Mouse (Mus musculus) testis, postnatal 14 days (tissue): ENCODE measurements around the gene Wfikkn1.

Experiments
- DNase-seq: peaks from one replicate; pipeline ENCODE4 v3.0.0; 2021; ENCODE audit warnings: low spot score

Gene Wfikkn1

DNA sequence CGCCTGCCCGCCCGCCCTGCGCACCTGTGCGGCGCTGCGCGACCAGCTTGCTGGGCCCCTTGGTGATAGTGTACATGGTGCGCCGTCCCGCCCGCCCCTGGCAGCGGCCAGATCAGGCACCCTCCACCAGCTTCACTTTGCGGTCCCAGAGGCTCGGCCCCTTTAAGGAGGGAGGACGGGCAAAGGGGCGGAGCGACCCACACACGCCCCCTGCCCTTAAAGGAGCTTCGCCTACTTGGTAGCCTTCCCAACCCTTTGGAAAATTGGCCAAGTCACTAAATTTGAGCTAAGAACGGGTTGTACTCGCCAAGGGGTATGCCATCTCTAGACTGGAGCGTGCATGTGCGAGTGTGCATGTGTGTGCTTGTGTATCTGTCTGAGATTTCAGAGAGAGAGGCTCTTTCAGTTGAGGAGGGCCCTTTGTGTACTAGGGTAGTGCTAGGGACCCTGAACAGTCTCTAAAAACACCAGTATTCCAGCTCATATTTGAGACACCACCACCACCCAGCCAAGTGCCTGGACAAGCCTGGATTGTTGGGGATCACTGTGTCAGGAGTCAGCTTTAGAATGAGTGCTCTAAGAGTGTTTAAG is 12.0 kb downstream of the Wfikkn1 start, which contains the start of gene Mcrip2:
Gene Mcrip2, minus strand, starts transcription at position 164 of the 591 bp plus-strand sequence.
- peak; percentile 83 for DNase-seq

DNA sequence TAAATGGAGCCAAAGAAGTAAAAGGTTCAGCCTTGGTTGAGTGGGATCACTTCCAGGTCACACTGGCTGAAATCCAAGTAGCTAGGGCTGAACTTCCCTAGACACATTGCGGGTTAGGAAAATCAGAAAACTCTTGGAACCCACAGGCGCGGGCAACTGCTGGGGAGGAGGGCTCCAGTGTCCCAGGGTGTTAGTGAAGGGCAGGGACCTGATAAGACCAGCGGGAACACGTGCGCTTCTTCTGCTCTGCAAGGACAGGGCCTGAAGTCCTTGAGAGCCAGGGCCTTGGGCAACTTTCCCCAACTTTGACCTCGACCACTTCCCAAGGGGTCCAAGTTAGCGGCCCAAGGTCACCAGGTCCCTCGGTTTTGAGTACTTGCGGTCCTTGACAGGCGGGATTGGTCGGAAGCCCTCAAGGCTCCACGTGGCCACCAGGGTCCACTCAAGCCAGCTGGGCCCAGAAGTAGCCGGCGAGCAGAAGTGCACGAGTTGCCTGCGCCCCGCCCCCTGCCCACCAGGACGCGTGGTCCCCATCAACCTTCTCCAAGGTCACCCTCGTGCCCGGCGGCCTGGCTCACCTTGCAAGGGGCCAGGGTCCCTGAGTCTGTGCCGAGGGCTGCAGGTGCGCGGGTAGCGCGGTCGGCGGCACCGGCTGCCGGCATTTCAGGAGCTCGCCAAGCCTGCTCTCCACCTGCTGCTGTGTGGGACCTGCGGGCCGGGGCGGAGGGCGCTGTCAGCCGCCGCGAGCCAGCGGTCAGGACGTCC is 12.6 kb downstream of the Wfikkn1 start:
- DNase-seq = peak; percentile 74

DNA sequence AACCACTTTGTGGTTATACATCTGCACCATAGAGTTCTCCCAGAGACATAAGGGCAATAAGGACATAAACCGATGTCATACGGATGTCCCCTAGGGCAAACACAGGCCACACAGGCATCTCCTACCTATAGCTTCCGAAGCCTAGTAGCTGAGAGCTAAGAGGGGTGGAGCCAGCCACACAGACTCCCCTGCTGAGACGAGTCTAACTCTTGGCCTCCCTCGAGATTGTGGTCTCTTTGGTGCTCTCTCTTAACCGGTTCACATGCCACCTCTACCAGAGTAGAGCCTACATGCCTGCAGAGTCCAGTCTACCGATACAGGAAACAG is 13.2 kb downstream of the Wfikkn1 start:
- no peak for DNase-seq

DNA sequence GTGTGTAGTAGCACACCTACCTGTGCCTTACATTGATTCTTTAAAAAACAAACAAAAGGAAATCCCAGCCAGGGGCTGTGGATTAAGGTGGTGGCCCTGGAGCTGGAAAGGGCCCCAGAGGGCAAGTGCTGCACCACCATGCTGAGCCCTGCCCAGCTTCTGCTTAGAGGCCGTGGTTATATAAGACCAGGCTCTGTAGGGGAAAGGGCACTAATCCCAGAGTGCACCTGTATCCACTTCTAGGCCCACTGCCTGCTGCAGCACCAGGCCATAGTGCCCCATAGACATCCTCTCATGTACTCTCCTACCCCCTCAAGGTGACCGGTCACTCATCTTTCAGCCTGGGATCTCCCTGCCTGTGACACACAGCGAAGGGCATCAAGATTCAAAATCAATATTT is 14.5 kb downstream of the Wfikkn1 start:
- DNase-seq = no peak

DNA sequence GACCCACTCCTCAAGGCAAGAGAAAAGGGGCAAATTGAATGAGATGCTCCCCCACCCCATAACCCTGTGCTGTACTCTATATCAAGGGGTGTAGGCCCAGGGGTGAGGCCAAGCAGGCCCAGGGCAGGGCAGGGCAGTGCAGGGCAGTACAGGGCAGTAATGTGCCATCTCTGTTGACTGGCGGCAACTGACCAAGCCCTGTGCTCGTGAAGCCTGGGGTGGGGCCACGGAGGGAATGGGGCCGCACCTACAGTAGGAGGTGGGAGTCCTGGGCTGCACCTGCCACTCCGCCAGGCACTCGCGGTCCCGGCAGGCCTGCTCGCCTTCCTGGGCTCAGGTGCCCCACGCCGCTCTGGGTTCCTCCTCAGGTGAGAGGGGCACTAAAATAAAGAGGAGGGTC is 15.4 kb downstream of the Wfikkn1 start:
- DNase-seq = no peak

- DNase-seq = no peak
Measured at GRCm38 (mm10) chr17:25864311-25864710, 16.3 kb downstream of the Wfikkn1 start.

DNA sequence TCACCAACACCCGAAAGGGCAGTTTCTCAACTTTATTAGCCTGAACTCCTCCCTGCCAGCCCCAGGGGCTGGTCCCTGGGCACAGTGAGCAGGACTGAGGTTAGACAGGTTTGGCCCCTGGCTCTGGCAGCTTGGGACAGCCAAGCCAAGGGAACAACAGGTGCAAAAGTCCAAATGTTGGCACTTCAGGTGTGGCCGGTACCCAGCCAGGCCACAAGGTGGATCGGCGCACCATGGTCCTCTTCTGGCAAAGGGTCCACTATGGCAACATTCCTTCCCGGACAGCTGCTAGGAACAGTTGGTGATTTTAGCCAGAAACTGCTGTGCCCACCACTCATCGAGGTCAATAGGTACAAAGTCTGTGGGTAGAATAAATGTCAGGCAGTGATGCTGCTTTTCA is 17.0 kb downstream of the Wfikkn1 start:
- no peak for DNase-seq

- DNase-seq = no peak
Measured at GRCm38 (mm10) chr17:25861704-25862612, 18.7 kb downstream of the Wfikkn1 start.

GRCm38 (mm10) chr17:25860832-25861703 is 19.6 kb downstream of the Wfikkn1 start, which contains the start of gene Wdr90:
Gene Wdr90, minus strand, starts transcription at chr17:25861501.
- peak; percentile 92 for DNase-seq

DNA sequence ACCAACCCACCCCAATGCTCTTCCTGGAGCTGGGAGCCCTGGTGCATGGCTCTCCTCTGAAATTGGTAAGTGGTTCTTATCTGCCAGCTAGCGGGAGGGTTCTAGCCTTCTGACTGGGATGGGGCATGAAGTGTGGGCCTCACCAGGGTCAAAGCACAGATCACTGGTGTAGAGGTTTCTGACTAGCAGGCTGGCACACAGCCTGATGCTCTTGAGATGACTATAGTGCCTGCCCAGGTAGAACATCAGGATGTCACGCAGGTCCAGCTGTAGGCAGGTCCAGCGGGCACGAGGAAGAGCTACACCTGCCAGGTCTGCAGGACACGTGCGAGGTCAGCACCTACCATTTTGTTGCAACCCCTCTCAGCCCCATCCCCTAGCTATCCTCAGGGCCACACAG is 20.4 kb downstream of the Wfikkn1 start:
- DNase-seq = no peak

GRCm38 (mm10) chr17:25844396-25844901 is 36.2 kb downstream of the Wfikkn1 start, which contains the start of gene Rhot2:
Gene Rhot2, minus strand, starts transcription at chr17:25844851.
- peak; percentile 93 for DNase-seq

DNA sequence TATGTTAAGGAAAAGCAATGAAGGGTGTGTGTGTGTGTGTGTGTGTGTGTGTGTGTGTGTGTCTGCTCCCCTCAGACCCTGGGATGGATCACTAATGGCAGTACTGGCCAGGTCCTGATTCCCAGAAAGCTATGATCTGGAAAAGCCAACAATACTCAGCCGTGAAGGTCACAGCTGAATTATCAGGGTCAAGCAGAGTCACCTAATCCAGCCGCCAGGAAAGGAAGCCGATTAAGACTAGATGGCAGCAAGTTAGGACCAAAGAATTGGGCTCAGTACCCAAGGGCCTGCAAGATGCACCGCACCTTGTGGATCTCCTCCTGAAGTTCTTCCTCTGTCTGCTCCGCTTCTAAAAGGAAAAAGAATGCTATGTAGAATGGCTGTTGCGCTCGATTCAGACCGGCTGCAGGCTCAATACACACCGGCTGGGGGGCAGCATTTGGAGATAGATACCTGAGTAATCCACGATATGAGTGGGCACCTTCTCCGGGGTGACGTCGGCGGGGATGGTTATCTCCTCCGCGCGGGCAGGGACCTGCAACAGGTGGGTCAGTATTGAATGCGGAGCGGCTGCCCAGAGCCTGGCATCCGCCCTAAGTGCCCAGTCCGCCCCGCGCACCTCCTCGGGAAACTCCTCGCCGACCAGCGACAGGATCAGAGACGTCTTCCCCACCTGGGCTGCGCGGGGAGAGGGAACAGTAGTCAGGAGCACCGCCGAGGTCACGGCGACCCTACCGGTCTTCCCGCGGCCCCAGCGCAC is 36.8 kb downstream of the Wfikkn1 start:
- no peak for DNase-seq

GRCm38 (mm10) chr17:25843122-25843521 is 37.5 kb downstream of the Wfikkn1 start:
- DNase-seq = no peak

DNA sequence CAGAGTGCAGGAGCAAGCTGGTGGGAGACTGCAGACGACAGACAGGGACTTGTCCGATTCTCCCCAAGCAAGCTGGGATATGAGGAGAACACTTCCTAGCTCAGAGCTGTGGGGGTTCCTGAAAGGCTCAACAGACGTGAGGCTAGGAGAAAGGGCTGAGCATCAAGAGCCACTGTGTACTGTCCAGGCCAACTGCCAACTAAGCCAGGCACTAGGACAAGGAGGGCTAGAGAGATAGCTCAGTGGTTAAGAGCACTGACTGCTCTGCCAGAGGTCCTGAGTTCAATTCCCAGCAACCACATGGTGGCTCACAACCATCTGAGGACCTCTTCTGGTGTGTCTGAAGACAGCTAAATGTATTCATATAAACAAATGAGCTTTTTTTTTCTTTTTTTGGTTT is 38.1 kb downstream of the Wfikkn1 start:
- no peak for DNase-seq

DNA sequence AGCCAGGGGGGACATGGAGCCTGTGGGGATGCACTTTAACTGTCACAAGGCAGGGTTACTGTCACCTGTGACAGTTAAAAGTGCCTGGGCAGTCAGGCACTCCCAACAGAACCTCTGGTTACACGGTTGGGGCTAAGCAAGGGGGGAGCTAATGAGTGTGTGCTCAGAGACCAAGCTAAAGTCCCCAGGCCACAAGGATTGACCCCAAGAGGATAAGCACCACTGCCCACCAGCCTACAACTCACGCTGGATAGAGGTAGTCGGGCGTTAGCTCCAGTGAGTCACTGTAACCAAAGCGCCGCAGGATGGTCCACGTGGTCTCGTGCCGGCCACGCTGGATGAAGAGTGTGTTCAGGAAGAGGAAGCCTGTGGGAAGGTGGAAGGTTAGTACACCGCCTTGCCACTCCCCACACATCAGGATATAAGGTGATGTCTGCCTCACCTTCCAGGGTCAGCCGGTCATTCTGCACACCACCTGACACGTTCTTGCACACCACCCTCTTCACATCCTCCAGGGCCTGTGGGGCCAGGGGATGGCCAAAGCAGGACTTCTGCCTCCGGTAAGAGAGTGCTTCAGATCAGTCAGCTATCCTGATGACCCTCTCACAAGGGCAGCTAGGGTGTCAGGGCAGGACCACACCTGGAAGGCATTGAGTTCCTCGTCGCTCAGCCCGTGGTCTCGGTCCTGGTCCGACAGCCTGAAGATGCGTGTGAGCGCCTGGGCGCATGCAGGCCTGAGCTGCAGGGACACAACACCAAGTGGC is 39.4 kb downstream of the Wfikkn1 start, which contains the start of gene Gm20683:
Gene Gm20683, minus strand, starts transcription at position 647 of the 764 bp plus-strand sequence.
- no peak for DNase-seq

DNA sequence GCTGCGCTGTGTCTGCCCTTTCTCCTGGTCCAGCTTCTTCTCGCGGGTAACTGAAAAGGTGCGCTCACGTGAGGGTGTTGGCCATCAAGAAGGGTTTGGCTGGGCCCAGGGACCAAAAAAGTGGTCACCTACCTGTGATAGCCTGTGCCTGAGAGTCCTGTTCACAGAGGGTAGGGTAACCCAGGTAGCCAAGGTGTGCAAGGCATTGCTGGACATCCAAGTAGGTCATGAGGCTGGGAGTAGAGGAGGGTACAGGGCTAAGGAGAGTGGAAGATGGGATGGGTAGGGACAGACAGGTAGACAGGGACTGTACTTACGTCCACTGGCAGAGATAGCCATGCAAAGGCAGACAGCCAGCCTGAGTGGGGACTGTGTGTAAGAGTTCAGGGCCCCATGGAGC is 40.1 kb downstream of the Wfikkn1 start:
- DNase-seq = no peak

DNA sequence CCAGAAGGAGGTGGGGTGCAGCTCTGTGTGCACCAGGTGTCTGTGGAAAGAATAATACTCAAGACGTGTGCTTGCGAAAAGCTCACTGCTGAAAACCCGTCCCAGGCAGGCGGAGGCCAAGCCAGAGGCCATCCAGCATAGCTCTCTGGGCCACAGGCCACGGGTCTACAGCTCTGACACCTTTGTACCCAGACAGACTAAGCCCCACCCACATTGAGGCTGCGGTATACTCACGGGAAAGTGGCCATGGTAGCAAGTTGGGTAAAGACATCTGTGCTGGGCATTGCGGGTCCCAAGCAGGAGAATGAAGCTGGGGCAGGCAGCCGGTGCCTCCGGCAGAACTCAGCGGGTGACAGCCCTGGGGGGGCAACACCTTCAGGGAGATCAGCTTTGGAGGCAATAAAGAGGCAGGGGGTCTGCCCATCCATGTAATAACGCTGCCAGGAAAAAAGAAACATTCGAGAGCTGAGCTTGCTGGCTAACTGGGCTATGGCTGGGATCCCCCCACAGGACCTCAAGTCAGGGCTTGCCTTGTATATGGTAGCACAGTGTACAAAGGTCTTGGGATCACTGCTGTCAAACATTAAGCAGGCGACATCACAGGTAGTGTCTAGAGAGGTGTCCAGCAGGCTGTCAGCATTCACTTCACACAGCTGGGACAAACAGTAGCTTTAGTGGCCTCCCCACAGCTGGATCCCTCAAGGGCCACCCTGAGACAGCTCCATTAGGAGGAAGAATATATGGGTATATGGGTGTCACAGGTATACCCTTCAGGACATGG is 41.0 kb downstream of the Wfikkn1 start:
- DNase-seq = no peak

GRCm38 (mm10) chr17:25838904-25839303 is 41.8 kb downstream of the Wfikkn1 start:
- no peak for DNase-seq

DNA sequence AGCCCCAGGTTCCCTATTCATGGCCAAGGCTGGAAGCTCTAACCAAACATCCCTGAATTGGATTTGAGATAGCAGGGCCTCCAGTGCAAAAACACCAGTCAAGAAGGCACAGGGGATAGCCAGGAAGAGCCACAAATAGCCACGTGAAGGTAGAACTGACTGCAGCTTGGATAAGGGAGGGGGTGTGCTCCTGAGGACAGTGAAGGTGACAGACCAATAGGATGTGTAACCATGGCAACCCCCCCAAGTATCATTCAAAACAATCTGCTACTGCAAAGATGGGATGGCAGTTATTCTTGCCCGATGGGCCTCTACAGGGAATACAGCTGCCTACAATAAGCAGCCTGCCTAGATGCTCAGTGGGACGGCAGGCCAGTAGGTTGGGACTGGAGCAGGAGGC is 43.1 kb downstream of the Wfikkn1 start:
- no peak for DNase-seq
